Mouse (Mus musculus) left cerebral cortex, adult 11 months (tissue): Measurements from ENCODE around the gene Olfr351.

Experiments used
- DNase-seq: peaks from one replicate; pipeline ENCODE4 v3.0.0; 2022; ENCODE audit warnings: low spot score

The Olfr351 gene

GRCm38 (mm10) chr2:36862560-36862959, at the start of gene Olfr351:
Gene Olfr351, minus strand, starts transcription at chr2:36862660.
- DNase-seq = no peak

GRCm38 (mm10) chr2:36905380-36905779, 42.9 kb upstream of the Olfr351 start, which contains the start of gene Olfr354:
Gene Olfr354, plus strand, starts transcription at chr2:36905680.
- no peak for DNase-seq

GRCm38 (mm10) chr2:36897114-36897513, 34.7 kb upstream of the Olfr351 start:
- no peak for DNase-seq

- no peak for DNase-seq
Measured at GRCm38 (mm10) chr2:36892836-36893235, 30.4 kb upstream of the Olfr351 start, which contains the start of gene Olfr353. Gene Olfr353, minus strand, starts transcription at chr2:36892936.

- no peak for DNase-seq
Measured at GRCm38 (mm10) chr2:36868160-36868559, 5.7 kb upstream of the Olfr351 start, which contains the start of gene Olfr352. Gene Olfr352, plus strand, starts transcription at chr2:36868460.

- no peak for DNase-seq
Measured at GRCm38 (mm10) chr2:36846010-36846409, 16.4 kb downstream of the Olfr351 start, which contains the start of gene Olfr350. Gene Olfr350, plus strand, starts transcription at chr2:36846310.

- DNase-seq = no peak
Measured at GRCm38 (mm10) chr2:36816932-36817331, 45.5 kb downstream of the Olfr351 start, which contains the start of gene Olfr3. Gene Olfr3, minus strand, starts transcription at chr2:36817032.
